Mouse (Mus musculus): ENCODE data around the gene Mdm4. TPM values are rescaled to one million over a fixed set of nuclear protein-coding genes. Genes with fewer than 3 reads are reported as not detected.
A peak's percentile ranks its signal among the peaks of the same experiment; 100 is the strongest.

Mdm4 gene
- polyA plus RNA-seq, 1 experiment from 2014 or later = 30.1 TPM

- H3K9me3 ChIP-seq (replicated peaks) = no peaks in the 10 kb centered on the region
- H3K4me3 ChIP-seq (replicated peaks) = no peak overlapping the region
- H3K27me3 ChIP-seq (replicated peaks) = no peaks in the 10 kb centered on the region
- 84% methylated on average over 1 of the region's 1 CpGs for WGBS
- H3K4me2 ChIP-seq = no peak overlapping the region
- H3K4me1 ChIP-seq = no peaks in the 10 kb centered on the region
- no peak overlapping the region for H3K9ac ChIP-seq (replicated peaks)
- no peaks in the 10 kb centered on the region; the same call in 1 of the 2 replicates for H3K36me3 ChIP-seq
- no peak for ATAC-seq (ENCODE audit: low FRiP score)
- H3K27ac ChIP-seq (replicated peaks) = no peak overlapping the region
These were observed 53.0 kb downstream of the Mdm4 start for GRCm38 (mm10) chr1:132977402-132977801.

- H3K27ac ChIP-seq (replicated peaks) = no peak overlapping the region
- 28% methylated on average over 6 of the region's 6 CpGs for WGBS
- H3K9me3 ChIP-seq (replicated peaks) = no peaks in the 10 kb centered on the region
- no peak overlapping the region for H3K4me2 ChIP-seq
- no peak overlapping the region for H3K9ac ChIP-seq (replicated peaks)
- no peak overlapping the region for H3K4me3 ChIP-seq (replicated peaks)
- ATAC-seq (ENCODE audit: low FRiP score) = no peak
- H3K36me3 ChIP-seq = no peaks in the 10 kb centered on the region
- no peaks in the 10 kb centered on the region for H3K27me3 ChIP-seq (replicated peaks)
- H3K4me1 ChIP-seq = no peaks in the 10 kb centered on the region
These were observed 61.7 kb downstream of the Mdm4 start for GRCm38 (mm10) chr1:132968659-132969058.

GRCm38 (mm10) chr1:132964691-132965090 lies 65.7 kb downstream of the Mdm4 start:
- 83% methylated on average over 4 of the region's 4 CpGs for WGBS
- no peak for ATAC-seq (ENCODE audit: low FRiP score)
- Histone ChIP-seq H3K4me1 (no peaks in the 10 kb centered on the region), H3K36me3 (no peaks in the 10 kb centered on the region), H3K4me2 (no peak overlapping the region), H3K9me3 (replicated peaks) (no peaks in the 10 kb centered on the region), H3K4me3 (replicated peaks) (no peak overlapping the region), H3K27ac (replicated peaks) (no peak overlapping the region), H3K27me3 (replicated peaks) (no peaks in the 10 kb centered on the region), H3K9ac (replicated peaks) (no peak overlapping the region)

DNA sequence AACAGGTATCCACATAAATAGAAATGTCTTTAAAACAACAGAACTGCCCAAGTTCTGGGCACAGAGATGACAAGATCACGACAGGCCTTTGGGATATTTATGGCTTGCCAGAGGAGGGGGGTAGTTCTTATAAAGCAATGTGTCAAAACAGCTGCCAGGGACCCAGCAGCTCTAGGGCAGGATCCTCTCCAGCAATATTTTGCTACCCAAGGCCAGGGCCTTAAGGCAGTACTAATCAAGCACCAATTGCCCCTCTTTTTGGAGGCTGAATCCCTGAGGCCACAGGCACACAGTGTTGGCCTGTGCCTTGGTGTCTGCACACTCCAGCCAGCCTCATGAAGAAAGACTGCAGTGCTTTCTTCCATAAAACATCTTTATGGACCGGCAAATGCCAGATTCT lies 66.3 kb downstream of the Mdm4 start:
- Histone ChIP-seq H3K27me3 (replicated peaks) (no peaks in the 10 kb centered on the region), H3K4me1 (no peaks in the 10 kb centered on the region), H3K4me3 (replicated peaks) (no peak overlapping the region), H3K9me3 (replicated peaks) (no peaks in the 10 kb centered on the region), H3K36me3 (no peaks in the 10 kb centered on the region), H3K9ac (replicated peaks) (no peak overlapping the region), H3K27ac (replicated peaks) (no peak overlapping the region), H3K4me2 (no peak overlapping the region)
- 68% methylated on average over 2 of the region's 2 CpGs for WGBS
- no peak for ATAC-seq (ENCODE audit: low FRiP score)

- no peak overlapping the region for H3K27ac ChIP-seq (replicated peaks)
- no peaks in the 10 kb centered on the region for H3K9me3 ChIP-seq (replicated peaks)
- WGBS = 92% methylated on average over 3 of the region's 3 CpGs
- no peak overlapping the region for H3K4me3 ChIP-seq (replicated peaks)
- no peaks in the 10 kb centered on the region for H3K36me3 ChIP-seq
- H3K4me2 ChIP-seq = no peak overlapping the region
- no peaks in the 10 kb centered on the region for H3K4me1 ChIP-seq
- H3K27me3 ChIP-seq (replicated peaks) = no peaks in the 10 kb centered on the region
- no peak for ATAC-seq (ENCODE audit: low FRiP score)
- no peak overlapping the region for H3K9ac ChIP-seq (replicated peaks)
These were observed 68.6 kb downstream of the Mdm4 start for GRCm38 (mm10) chr1:132961751-132962150.

DNA sequence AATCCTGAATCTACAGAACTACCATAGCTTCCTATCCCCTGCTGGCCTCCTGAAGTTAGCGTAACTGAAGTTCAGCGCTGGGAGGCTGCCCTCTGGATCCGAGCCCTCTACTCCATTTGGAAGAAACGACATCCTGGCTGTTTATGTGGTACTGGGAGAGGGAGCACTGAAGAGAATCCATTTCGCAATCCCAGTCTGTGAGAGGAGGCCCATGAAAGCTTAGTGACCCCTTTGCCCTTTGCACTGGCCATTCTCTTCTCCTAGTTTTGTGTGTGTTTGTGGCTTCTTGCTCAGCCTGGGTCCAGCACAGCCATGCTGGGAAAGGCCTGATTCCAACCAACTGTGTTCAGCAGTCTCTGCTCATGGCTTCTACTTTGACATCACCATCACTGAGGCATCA lies 73.6 kb downstream of the Mdm4 start:
- WGBS = 83% methylated on average over 5 of the region's 5 CpGs
- H3K36me3 ChIP-seq = no peaks in the 10 kb centered on the region
- no peak overlapping the region for H3K9ac ChIP-seq (replicated peaks)
- no peak overlapping the region for H3K4me2 ChIP-seq
- H3K9me3 ChIP-seq (replicated peaks) = no peaks in the 10 kb centered on the region
- no peaks in the 10 kb centered on the region for H3K4me1 ChIP-seq
- no peaks in the 10 kb centered on the region for H3K27me3 ChIP-seq (replicated peaks)
- no peak overlapping the region for H3K27ac ChIP-seq (replicated peaks)
- no peak for ATAC-seq (ENCODE audit: low FRiP score)
- no peak overlapping the region for H3K4me3 ChIP-seq (replicated peaks)

GRCm38 (mm10) chr1:132947811-132948210 lies 82.5 kb downstream of the Mdm4 start:
- no peaks in the 10 kb centered on the region for H3K27me3 ChIP-seq (replicated peaks)
- H3K27ac ChIP-seq (replicated peaks) = no peak overlapping the region
- peaks cover 7% of the 10 kb centered on the region for H3K4me1 ChIP-seq
- no peak overlapping the region for H3K4me3 ChIP-seq (replicated peaks)
- WGBS = 37% methylated on average over 7 of the region's 7 CpGs
- no peak overlapping the region for H3K9ac ChIP-seq (replicated peaks)
- no peak overlapping the region for H3K4me2 ChIP-seq
- no peaks in the 10 kb centered on the region for H3K9me3 ChIP-seq (replicated peaks)
- no peak for ATAC-seq (ENCODE audit: low FRiP score)
- H3K36me3 ChIP-seq = no peaks in the 10 kb centered on the region

DNA sequence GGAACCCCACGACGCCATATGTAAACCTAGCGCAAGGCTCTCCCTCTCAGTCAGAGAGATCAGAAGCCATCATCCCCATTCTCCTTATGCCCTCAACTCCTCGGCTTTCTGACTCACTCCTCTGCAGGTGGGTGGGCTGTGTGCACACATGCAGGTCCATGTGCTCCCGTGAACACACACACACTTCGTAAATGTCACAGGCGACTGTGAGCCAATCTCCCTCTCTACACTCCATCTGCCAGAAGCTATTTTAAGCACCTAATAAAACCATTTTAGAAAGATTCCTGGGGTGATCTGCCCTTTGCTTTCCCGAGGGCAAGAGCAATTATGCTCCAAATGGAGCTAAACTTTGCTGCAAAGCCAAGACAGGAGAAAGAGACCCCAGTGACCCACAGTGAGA lies 84.5 kb downstream of the Mdm4 start:
- Histone ChIP-seq H3K4me3 (replicated peaks) (no peak overlapping the region), H3K9ac (replicated peaks) (no peak overlapping the region), H3K4me1 (peaks cover 7% of the 10 kb centered on the region), H3K27me3 (replicated peaks) (no peaks in the 10 kb centered on the region), H3K4me2 (no peak overlapping the region), H3K9me3 (replicated peaks) (no peaks in the 10 kb centered on the region), H3K27ac (replicated peaks) (no peak overlapping the region), H3K36me3 (no peaks in the 10 kb centered on the region)
- 30% methylated on average over 8 of the region's 8 CpGs for WGBS
- no peak for ATAC-seq (ENCODE audit: low FRiP score)

DNA sequence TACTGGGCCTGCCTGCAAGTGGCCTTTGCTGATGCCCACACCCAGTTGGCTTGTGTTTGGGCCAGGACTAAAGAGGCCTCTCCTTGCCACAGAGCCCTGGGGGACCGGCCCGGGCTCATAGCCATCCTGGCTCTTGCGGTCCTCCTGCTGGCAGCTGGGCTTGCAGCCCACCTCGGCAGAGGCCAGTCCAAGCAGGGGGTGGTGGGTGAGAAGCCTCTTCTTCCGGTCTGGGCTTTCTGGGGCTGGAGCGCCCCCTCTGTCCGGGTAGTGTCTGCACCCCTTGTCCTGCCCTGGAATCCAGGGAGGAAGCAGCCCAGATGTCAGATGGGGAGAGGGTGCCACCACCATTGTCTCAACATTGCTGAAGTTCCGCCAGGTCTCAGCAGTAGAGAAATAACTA lies 91.4 kb downstream of the Mdm4 start:
- 85% methylated on average over 8 of the region's 8 CpGs for WGBS
- Histone ChIP-seq H3K4me2 (no peak overlapping the region), H3K4me3 (replicated peaks) (no peak overlapping the region), H3K27ac (replicated peaks) (no peak overlapping the region), H3K9ac (replicated peaks) (no peak overlapping the region), H3K27me3 (replicated peaks) (no peaks in the 10 kb centered on the region), H3K9me3 (replicated peaks) (no peaks in the 10 kb centered on the region), H3K4me1 (peaks cover 12% of the 10 kb centered on the region), H3K36me3 (peaks cover 21% of the 10 kb centered on the region)
- ATAC-seq (ENCODE audit: low FRiP score) = no peak

DNA sequence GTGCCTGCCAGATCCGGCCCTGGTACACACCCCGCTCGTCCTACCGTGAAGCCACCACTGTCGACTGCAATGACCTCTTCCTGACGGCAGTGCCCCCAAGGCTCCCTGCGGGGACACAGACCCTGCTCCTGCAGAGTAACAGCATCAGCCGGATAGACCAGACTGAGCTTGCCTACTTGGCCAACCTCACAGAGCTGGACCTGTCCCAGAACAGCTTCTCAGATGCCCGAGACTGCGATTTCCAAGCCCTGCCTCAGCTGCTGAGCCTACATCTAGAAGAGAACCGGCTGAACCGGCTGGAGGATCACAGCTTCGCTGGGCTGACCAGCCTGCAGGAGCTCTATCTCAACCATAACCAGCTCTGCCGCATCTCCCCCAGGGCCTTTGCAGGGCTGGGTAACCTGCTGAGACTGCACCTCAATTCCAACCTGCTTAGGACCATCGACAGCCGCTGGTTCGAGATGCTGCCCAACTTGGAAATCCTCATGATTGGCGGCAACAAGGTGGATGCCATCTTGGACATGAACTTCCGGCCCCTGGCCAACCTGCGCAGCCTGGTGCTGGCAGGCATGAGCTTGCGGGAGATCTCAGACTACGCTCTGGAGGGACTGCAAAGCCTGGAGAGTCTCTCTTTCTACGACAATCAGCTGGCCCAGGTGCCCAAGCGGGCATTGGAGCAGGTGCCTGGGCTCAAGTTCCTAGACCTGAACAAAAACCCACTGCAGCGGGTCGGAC lies 92.9 kb downstream of the Mdm4 start:
- Histone ChIP-seq H3K4me1 (peaks cover 18% of the 10 kb centered on the region), H3K27ac (replicated peaks) (no peak overlapping the region), H3K9ac (replicated peaks) (no peak overlapping the region), H3K27me3 (replicated peaks) (no peaks in the 10 kb centered on the region), H3K4me2 (no peak overlapping the region), H3K36me3 (peaks cover 21% of the 10 kb centered on the region), H3K4me3 (replicated peaks) (no peak overlapping the region), H3K9me3 (replicated peaks) (no peaks in the 10 kb centered on the region)
- no peak for ATAC-seq (ENCODE audit: low FRiP score)
- 89% methylated on average over 26 of the region's 26 CpGs for WGBS

GRCm38 (mm10) chr1:132934856-132935255 lies 95.5 kb downstream of the Mdm4 start:
- ATAC-seq (ENCODE audit: low FRiP score) = peak; percentile 72

GRCm38 (mm10) chr1:132932421-132932820 lies 97.9 kb downstream of the Mdm4 start:
- Histone ChIP-seq H3K4me3 (replicated peaks) (no peak overlapping the region), H3K27me3 (replicated peaks) (no peaks in the 10 kb centered on the region), H3K4me2 (no peak overlapping the region), H3K4me1 (peaks cover 36% of the 10 kb centered on the region), H3K9ac (replicated peaks) (no peak overlapping the region), H3K9me3 (replicated peaks) (no peaks in the 10 kb centered on the region), H3K27ac (replicated peaks) (no peak overlapping the region), H3K36me3 (peaks cover 7% of the 10 kb centered on the region)
- no peak for ATAC-seq (ENCODE audit: low FRiP score)
- WGBS = 61% methylated on average over 2 of the region's 2 CpGs

More at GRCm38 (mm10) chr1:132934856-132935255, 95.5 kb downstream of the Mdm4 start:
- Histone ChIP-seq H3K27me3 (replicated peaks) (no peaks in the 10 kb centered on the region), H3K27ac (replicated peaks) (no peak overlapping the region), H3K4me3 (replicated peaks) (no peak overlapping the region), H3K4me2 (no peak overlapping the region), H3K36me3 (peaks cover 24% of the 10 kb centered on the region), H3K9ac (replicated peaks) (no peak overlapping the region), H3K4me1 (peaks cover 22% of the 10 kb centered on the region), H3K9me3 (replicated peaks) (no peaks in the 10 kb centered on the region)
- 40% methylated on average over 7 of the region's 7 CpGs for WGBS

Measured in neural tube, embryonic 15.5 days (tissue).